Mouse (Mus musculus) brown adipose tissue, adult 24 weeks (tissue): ENCODE data around the gene Lxn. TPM values are rescaled to one million over a fixed set of nuclear protein-coding genes. Genes with fewer than 3 reads are reported as not detected.
A peak's percentile ranks its signal among the peaks of the same experiment; 100 is the strongest.

ENCODE experiments used
- H3K27ac ChIP-seq: fragments of 200-500 bp; replicated peaks from 2 replicates; pipeline ENCODE4 v1.5.1; 2012; ENCODE audit warnings: low read depth, mild to moderate bottlenecking, low read length
- H3K4me1 ChIP-seq: fragments of 200-500 bp; 2 replicates; pipeline ENCODE4 v1.6.1; 2012; ENCODE audit warnings: low read length, mixed read lengths; ENCODE audit not compliant: control insufficient read depth, insufficient read depth, insufficient read length
- H3K4me3 ChIP-seq: fragments of 200-500 bp; 2 replicates; pipeline ENCODE4 v1.5.1; 2012; ENCODE audit warnings: low read depth, mild to moderate bottlenecking, low read length, moderate library complexity; ENCODE audit not compliant: insufficient read depth
- polyA plus RNA-seq: library from polyadenylated mRNA; stranded (reverse); fragments of >200 nt; gene quantifications from 2 replicates; pipeline ENCODE4 v1.2.4, GENCODE M21; 2012; ENCODE audit not compliant: missing spikeins, insufficient read depth, insufficient read length

The Lxn gene
- 3.3 and 5.4 TPM in 2 replicates for polyA plus RNA-seq

GRCm38 (mm10) chr3:67463450-67464372, at the start of gene Lxn:
Gene Lxn, minus strand, starts transcription at chr3:67463926.
- Histone ChIP-seq H3K27ac (peak within 1 kb of the TSS; percentile 21; the same call in 1 of the 2 replicates), H3K4me1 (peaks cover 3% of the 10 kb centered on the region; the same call in 1 of the 2 replicates), H3K4me3 (peak within 1 kb of the TSS; percentile 77)

DNA sequence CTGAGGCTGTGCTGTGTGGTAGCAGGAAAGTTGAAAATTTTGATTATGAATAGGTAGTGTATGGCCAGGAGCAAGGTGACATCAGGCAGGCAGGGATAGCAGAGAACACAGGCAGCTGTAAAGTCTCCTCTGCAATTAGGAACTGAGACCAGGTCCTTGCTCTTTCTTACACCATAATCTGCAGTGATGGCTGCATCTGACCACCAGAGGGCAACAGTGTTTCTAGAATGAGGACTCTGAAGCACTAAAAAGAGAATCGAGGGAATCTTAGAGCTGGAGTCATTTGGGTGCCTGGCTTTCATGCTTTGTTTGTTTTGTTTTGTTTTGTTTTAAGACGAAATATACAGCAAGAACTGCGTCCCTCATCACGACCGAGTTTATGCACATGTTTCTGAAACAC, 49.1 kb upstream of the Lxn start:
- H3K27ac ChIP-seq = no peak overlapping the region
- no peaks in the 10 kb centered on the region for H3K4me1 ChIP-seq
- no peak overlapping the region for H3K4me3 ChIP-seq

GRCm38 (mm10) chr3:67508216-67508892, 44.6 kb upstream of the Lxn start:
- no peak overlapping the region for H3K27ac ChIP-seq
- no peak overlapping the region for H3K4me3 ChIP-seq
- H3K4me1 ChIP-seq = no peaks in the 10 kb centered on the region

GRCm38 (mm10) chr3:67505286-67505685, 41.6 kb upstream of the Lxn start:
- Histone ChIP-seq H3K27ac (no peak overlapping the region), H3K4me3 (no peak overlapping the region), H3K4me1 (no peaks in the 10 kb centered on the region)

- Histone ChIP-seq H3K4me1 (no peaks in the 10 kb centered on the region), H3K4me3 (no peak overlapping the region), H3K27ac (no peak overlapping the region)
These were observed 40.2 kb upstream of the Lxn start for GRCm38 (mm10) chr3:67503878-67504277.

- H3K4me3 ChIP-seq = no peak overlapping the region
- H3K4me1 ChIP-seq = no peaks in the 10 kb centered on the region
- no peak overlapping the region for H3K27ac ChIP-seq
These were observed 35.7 kb upstream of the Lxn start for GRCm38 (mm10) chr3:67499406-67499791.

GRCm38 (mm10) chr3:67498773-67499405, 35.2 kb upstream of the Lxn start:
- Histone ChIP-seq H3K27ac (no peak overlapping the region), H3K4me1 (no peaks in the 10 kb centered on the region), H3K4me3 (no peak overlapping the region)

DNA sequence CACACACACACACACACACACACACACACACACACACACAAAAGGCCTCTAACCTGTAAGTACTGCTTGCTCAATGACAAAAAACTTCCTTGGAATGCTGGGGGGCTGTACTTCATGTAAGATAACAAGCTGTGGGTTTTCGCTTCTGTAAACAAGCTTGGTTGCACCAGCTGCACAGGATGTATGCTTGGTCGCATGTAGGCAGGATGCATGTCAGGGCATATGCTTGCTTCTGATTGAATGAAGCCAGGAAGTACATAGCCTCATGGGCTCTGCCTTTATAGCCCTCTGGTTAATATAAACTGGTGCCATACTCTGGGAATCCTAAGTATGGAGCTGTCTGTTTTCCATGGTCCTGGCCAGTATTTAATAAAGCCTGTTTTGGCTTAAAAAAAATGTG, 34.3 kb upstream of the Lxn start:
- Histone ChIP-seq H3K4me3 (no peak overlapping the region), H3K27ac (no peak overlapping the region), H3K4me1 (no peaks in the 10 kb centered on the region)

- no peak overlapping the region for H3K27ac ChIP-seq
- H3K4me3 ChIP-seq = no peak overlapping the region
- H3K4me1 ChIP-seq = no peaks in the 10 kb centered on the region
These were observed 32.6 kb upstream of the Lxn start for GRCm38 (mm10) chr3:67496310-67496709.

DNA sequence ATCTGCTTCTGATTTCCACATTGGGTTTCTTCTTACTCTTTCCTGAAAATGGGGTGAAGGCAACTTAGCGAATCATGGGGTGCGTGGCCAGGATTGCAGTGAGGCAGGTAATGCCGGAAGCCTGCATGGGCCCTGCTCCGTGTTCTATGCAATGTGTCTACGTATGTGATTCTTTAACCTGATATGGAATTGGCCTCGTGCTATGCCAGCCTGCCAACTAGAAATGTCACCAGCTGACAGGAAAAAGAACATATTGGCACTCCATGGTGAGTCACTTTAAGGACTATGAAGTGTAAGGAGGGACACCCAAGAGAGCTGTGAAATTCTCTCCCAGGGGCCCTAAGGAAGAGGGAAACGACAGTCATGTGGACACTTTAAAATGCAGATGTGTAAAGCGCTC, 29.4 kb upstream of the Lxn start:
- Histone ChIP-seq H3K4me1 (no peaks in the 10 kb centered on the region), H3K4me3 (no peak overlapping the region), H3K27ac (no peak overlapping the region)

GRCm38 (mm10) chr3:67492086-67492869, 28.6 kb upstream of the Lxn start:
- Histone ChIP-seq H3K4me1 (no peaks in the 10 kb centered on the region), H3K27ac (no peak overlapping the region), H3K4me3 (no peak overlapping the region)

GRCm38 (mm10) chr3:67490156-67490555, 26.4 kb upstream of the Lxn start:
- H3K4me1 ChIP-seq = no peaks in the 10 kb centered on the region
- no peak overlapping the region for H3K27ac ChIP-seq
- no peak overlapping the region for H3K4me3 ChIP-seq

- Histone ChIP-seq H3K27ac (no peak overlapping the region), H3K4me1 (no peaks in the 10 kb centered on the region), H3K4me3 (no peak overlapping the region)
These were observed 21.5 kb upstream of the Lxn start for GRCm38 (mm10) chr3:67485233-67485632.

- Histone ChIP-seq H3K4me1 (no peaks in the 10 kb centered on the region), H3K4me3 (no peak overlapping the region), H3K27ac (no peak overlapping the region)
These were observed 18.7 kb upstream of the Lxn start for GRCm38 (mm10) chr3:67482400-67482799.

DNA sequence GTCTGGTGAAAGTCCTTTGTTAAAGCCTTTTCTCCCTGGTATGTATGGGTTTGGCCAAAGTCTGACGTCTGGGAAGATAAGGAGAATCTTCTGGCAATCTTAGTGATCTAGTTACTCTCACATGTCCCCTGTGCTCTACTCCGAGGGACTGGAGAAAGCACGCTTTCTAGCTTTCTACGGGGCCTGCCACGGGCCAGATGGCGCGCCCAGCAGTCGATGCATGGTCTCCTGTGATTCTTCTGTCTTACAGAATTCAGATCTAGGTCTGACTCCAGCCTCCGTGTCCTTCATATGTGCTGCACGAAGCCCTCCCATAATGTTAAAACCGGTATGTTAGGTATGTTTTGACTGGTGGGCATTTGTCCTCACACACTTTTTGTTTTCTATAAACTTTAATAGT, 16.1 kb upstream of the Lxn start:
- H3K4me1 ChIP-seq = no peaks in the 10 kb centered on the region
- H3K27ac ChIP-seq = no peak overlapping the region
- H3K4me3 ChIP-seq = no peak overlapping the region
